Mouse (Mus musculus) myocyte (in vitro differentiated cells): ENCODE data around the gene Klhl11.

Source experiments
- CEBPB ChIP-seq: IDR thresholded peaks from 2 replicates; pipeline ENCODE4 v1.6.1; 2011; ENCODE audit warnings: mild to moderate bottlenecking, moderate library complexity; ENCODE audit not compliant: poor library complexity, insufficient read depth, severe bottlenecking
- E2F4 ChIP-seq: IDR thresholded peaks from one replicate; pipeline ENCODE4 v1.6.1; 2011; ENCODE audit warnings: mild to moderate bottlenecking, control low read depth, moderate library complexity; ENCODE audit not compliant: insufficient read depth
- MYOG ChIP-seq, 3 experiments: IDR thresholded peaks; one replicate each; pipeline ENCODE4 v1.6.1; 2011; ENCODE audit warnings: control low read depth in 2 of 3, low read depth in 2 of 3, mild to moderate bottlenecking in 2 of 3; ENCODE audit not compliant: insufficient read length in 2 of 3, control insufficient read depth in 1 of 3, insufficient read depth in 1 of 3
- POLR2A ChIP-seq: IDR thresholded peaks from one replicate; pipeline ENCODE4 v1.6.1; 2011; ENCODE audit warnings: low read depth, mild to moderate bottlenecking, control low read depth, moderate library complexity; ENCODE audit not compliant: insufficient read length
- REST ChIP-seq: IDR thresholded peaks from one replicate; pipeline ENCODE4 v1.6.1; 2011; ENCODE audit warnings: mild to moderate bottlenecking, control low read depth, moderate library complexity; ENCODE audit not compliant: insufficient read depth, insufficient read length

DNA sequence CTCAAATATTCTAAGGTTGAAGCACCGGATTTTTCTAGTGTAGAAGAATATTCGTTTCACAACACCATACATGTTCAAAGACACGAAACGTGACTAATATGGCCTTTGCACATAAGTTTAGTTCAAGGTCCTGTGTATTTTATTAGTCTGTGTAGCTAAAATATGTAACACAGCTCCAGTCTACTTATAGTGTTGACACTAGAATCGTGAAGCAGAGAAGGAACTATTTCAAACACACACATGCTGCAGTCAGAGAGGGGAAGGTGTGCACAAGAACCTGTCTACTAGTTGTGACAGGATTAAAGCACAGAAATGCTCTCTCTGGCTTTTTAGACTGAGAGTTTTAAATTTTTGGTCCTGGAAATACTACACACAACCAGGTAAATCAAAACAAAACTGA lies 14.8 kb downstream of the Klhl11 start:
- TF ChIP-seq E2F4 (no peak), POLR2A (no peak), MYOG (IDR thresholded peaks at IDR 0.05; ENCODE audit: control insufficient read depth in 1 of 3, insufficient read depth in 1 of 3, insufficient read length in 2 of 3, low read depth in 2 of 3) (no peak), REST (no peak), CEBPB (no peak)
